Mouse (Mus musculus): ENCODE data around the gene Gm8108.
"Not testable (repeated sequence)": the region's sequence is repeated elsewhere in the genome, so short reads cannot be mapped to it uniquely, and the experiment has no call there.

Gene Gm8108

GRCm38 (mm10) chr14:4110426-4110825 lies at the start of gene Gm8108:
Gene Gm8108, plus strand, starts transcription at chr14:4110526.
- not testable (repeated sequence) for ATAC-seq (ENCODE audit: low TSS enrichment)

GRCm38 (mm10) chr14:4083820-4084219 lies 26.5 kb upstream of the Gm8108 start, which contains the start of gene Gm3115:
Gene Gm3115, plus strand, starts transcription at chr14:4084120.
- not testable (repeated sequence) for ATAC-seq (ENCODE audit: low TSS enrichment)

GRCm38 (mm10) chr14:4141646-4142045 lies 31.3 kb downstream of the Gm8108 start:
- not testable (repeated sequence) for ATAC-seq (ENCODE audit: low TSS enrichment)

- ATAC-seq (ENCODE audit: low TSS enrichment) = not testable (repeated sequence)
Observed at GRCm38 (mm10) chr14:4164730-4165129, 54.4 kb downstream of the Gm8108 start, which contains the start of gene Gm3127. Gene Gm3127, plus strand, starts transcription at chr14:4165030.

- not testable (repeated sequence) for ATAC-seq (ENCODE audit: low TSS enrichment)
Observed at GRCm38 (mm10) chr14:4182030-4182429, 71.7 kb downstream of the Gm8108 start.

Measured in frontal cortex, adult (tissue).